Mouse (Mus musculus) stomach, postnatal 0 days (tissue): ENCODE measurements at regions not wholly inside any gene's neighbourhood (a gene's known extent, or its start where the extent isn't known, plus 50 kb on each side); places are given as distances from the start of the nearest gene placed in this dataset.

ENCODE experiments used
- ATAC-seq: fragments of 200-750 bp; cut with Nextera tagmentation; 2 replicates; pipeline ENCODE4 v1.8.0; 2017; ENCODE audit not compliant: low FRiP score, low TSS enrichment
- DNase-seq: peaks from one replicate; pipeline ENCODE4 v3.0.0-alpha.2; 2016; ENCODE audit warnings: low spot score
- H3K27ac ChIP-seq: fragments of 300-500 bp; sonication (generic); replicated peaks from 2 replicates; pipeline ENCODE4 v1.5.1; 2014; ENCODE audit warnings: mild to moderate bottlenecking, control low read depth
- H3K27me3 ChIP-seq: fragments of 300-500 bp; sonication (generic); 2 replicates; pipeline ENCODE4 v1.6.1; 2014; ENCODE audit warnings: low read length; ENCODE audit not compliant: control insufficient read depth, insufficient read depth
- H3K36me3 ChIP-seq: fragments of 300-500 bp; sonication (generic); 2 replicates; pipeline ENCODE4 v1.6.1; 2014; ENCODE audit warnings: low read length, mixed read lengths; ENCODE audit not compliant: control insufficient read depth, insufficient read depth
- H3K4me1 ChIP-seq: fragments of 300-500 bp; sonication (generic); replicated peaks from 2 replicates; pipeline ENCODE4 v1.6.1; 2014; ENCODE audit warnings: antibody characterized with exemption; ENCODE audit not compliant: control insufficient read depth, insufficient read depth
- H3K4me2 ChIP-seq: fragments of 300-500 bp; sonication (generic); replicated peaks from 2 replicates; pipeline ENCODE4 v1.6.1; 2014; ENCODE audit warnings: low read depth, mild to moderate bottlenecking, control low read depth, moderate library complexity
- H3K4me3 ChIP-seq: fragments of 300-500 bp; sonication (generic); 2 replicates; pipeline ENCODE4 v1.5.1; 2014; ENCODE audit warnings: low read depth, low read length, control low read depth
- H3K9ac ChIP-seq: fragments of 300-500 bp; sonication (generic); 2 replicates; pipeline ENCODE4 v1.6.1; 2014; ENCODE audit warnings: mild to moderate bottlenecking, low read length, control low read depth, mixed read lengths
- H3K9me3 ChIP-seq: fragments of 300-500 bp; sonication (generic); 2 replicates; pipeline ENCODE4 v1.6.1; 2016; ENCODE audit warnings: low read length; ENCODE audit not compliant: control insufficient read depth
- CTCF ChIP-seq: IDR thresholded peaks from 2 replicates; pipeline ENCODE4 v1.5.1; 2016; ENCODE audit warnings: antibody characterized with exemption, low read depth, mild to moderate bottlenecking, moderate library complexity
- EP300 ChIP-seq: optimal IDR thresholded peaks from 2 replicates; pipeline ENCODE3; 2016; ENCODE audit warnings: antibody characterized with exemption
- WGBS: fragments of 180-500 bp; shearing (Covaris S2); extraction: QIAGEN DNeasy Blood & Tissue Kit; methylation state at CpG from one replicate; pipeline ENCODE4 v1.1.7; 2014; 5-methylcytosine and 5-hydroxymethylcytosine counted together

GRCm38 (mm10) chr8:90192856-90193255 lies 155.3 kb downstream of the Tox3 start:
- DNase-seq (no peak), ATAC-seq (no peak)
- Histone ChIP-seq H3K27me3 (no peaks in the 10 kb centered on the region), H3K4me3 (no peak overlapping the region), H3K9me3 (no peaks in the 10 kb centered on the region), H3K4me1 (no peaks in the 10 kb centered on the region), H3K9ac (no peak overlapping the region), H3K36me3 (no peaks in the 10 kb centered on the region), H3K27ac (no peak overlapping the region), H3K4me2 (no peak overlapping the region)
- 38% methylated on average over 2 of the region's 2 CpGs for WGBS
- TF ChIP-seq EP300 (no peak), CTCF (no peak)

- Histone ChIP-seq H3K27me3 (no peaks in the 10 kb centered on the region), H3K4me1 (no peaks in the 10 kb centered on the region), H3K36me3 (no peaks in the 10 kb centered on the region), H3K4me3 (no peak overlapping the region), H3K9me3 (no peaks in the 10 kb centered on the region), H3K9ac (no peak overlapping the region), H3K27ac (no peak overlapping the region), H3K4me2 (no peak overlapping the region)
- WGBS, result 36% methylated on average over 6 of the region's 6 CpGs
- no peak for TF ChIP-seq EP300
- no peak for TF ChIP-seq CTCF
- no peak for DNase-seq
- ATAC-seq, result no peak
These were observed 165.3 kb downstream of the Tox3 start for GRCm38 (mm10) chr8:90182807-90183206.

- H3K36me3 ChIP-seq, result no peaks in the 10 kb centered on the region
- no peak overlapping the region for H3K27ac ChIP-seq
- no peak overlapping the region for H3K4me3 ChIP-seq
- no peaks in the 10 kb centered on the region for H3K27me3 ChIP-seq
- no peak for ATAC-seq
- no peak overlapping the region for H3K4me2 ChIP-seq
- DNase-seq, result no peak
- H3K9me3 ChIP-seq, result no peaks in the 10 kb centered on the region
- no peak for TF ChIP-seq EP300
- TF ChIP-seq CTCF, result no peak
- no peaks in the 10 kb centered on the region for H3K4me1 ChIP-seq
- WGBS, result 66% methylated on average over 7 of the region's 7 CpGs
- no peak overlapping the region for H3K9ac ChIP-seq
These were observed 171.4 kb downstream of the Tox3 start for GRCm38 (mm10) chr8:90176771-90177170.

- Histone ChIP-seq H3K27me3 (no peaks in the 10 kb centered on the region), H3K36me3 (no peaks in the 10 kb centered on the region), H3K9ac (no peak overlapping the region), H3K4me1 (no peaks in the 10 kb centered on the region), H3K9me3 (no peaks in the 10 kb centered on the region), H3K27ac (no peak overlapping the region), H3K4me3 (no peak overlapping the region), H3K4me2 (no peak overlapping the region)
- TF ChIP-seq EP300 (no peak), CTCF (no peak)
- WGBS, result 37% methylated on average over 9 of the region's 9 CpGs
- DNase-seq, result no peak
- no peak for ATAC-seq
These were observed 171.8 kb downstream of the Tox3 start for GRCm38 (mm10) chr8:90176335-90176734.

- Histone ChIP-seq H3K27ac (no peak overlapping the region), H3K4me2 (no peak overlapping the region), H3K27me3 (no peaks in the 10 kb centered on the region), H3K36me3 (no peaks in the 10 kb centered on the region), H3K4me3 (no peak overlapping the region), H3K9ac (no peak overlapping the region), H3K9me3 (no peaks in the 10 kb centered on the region), H3K4me1 (no peaks in the 10 kb centered on the region)
- TF ChIP-seq CTCF (no peak), EP300 (no peak)
- no peak for ATAC-seq
- WGBS, result 87% methylated on average over 2 of the region's 2 CpGs
- DNase-seq, result no peak
These were observed 181.5 kb downstream of the Tox3 start for GRCm38 (mm10) chr8:90166639-90167038.

- Histone ChIP-seq H3K4me3 (no peak overlapping the region), H3K4me1 (no peaks in the 10 kb centered on the region), H3K36me3 (no peaks in the 10 kb centered on the region), H3K9ac (no peak overlapping the region), H3K27me3 (no peaks in the 10 kb centered on the region), H3K27ac (no peak overlapping the region), H3K9me3 (no peaks in the 10 kb centered on the region), H3K4me2 (no peak overlapping the region)
- ATAC-seq (no peak), DNase-seq (no peak)
- TF ChIP-seq CTCF (no peak), EP300 (no peak)
- 77% methylated on average over 5 of the region's 5 CpGs for WGBS
These were observed 196.7 kb downstream of the Tox3 start for GRCm38 (mm10) chr8:90151477-90151876.
